Mouse (Mus musculus) thymus, adult 2 months (tissue): ENCODE data around the gene Usp49.

Experiments used
- CTCF ChIP-seq: fragments of 200-500 bp; IDR thresholded peaks from 2 replicates; pipeline ENCODE4 v1.5.1; 2012; ENCODE audit warnings: mild to moderate bottlenecking, control low read depth, low read length, moderate library complexity, borderline replicate concordance; ENCODE audit not compliant: control insufficient read depth, poor library complexity, insufficient read depth; ENCODE audit errors: extremely low read depth
- POLR2A ChIP-seq: fragments of 200-500 bp; IDR thresholded peaks from 2 replicates; pipeline ENCODE4 v1.6.1; 2012; ENCODE audit warnings: mild to moderate bottlenecking, low read length, control low read depth, moderate library complexity; ENCODE audit not compliant: control insufficient read depth, poor library complexity, insufficient read depth; ENCODE audit errors: extremely low read depth

DNA sequence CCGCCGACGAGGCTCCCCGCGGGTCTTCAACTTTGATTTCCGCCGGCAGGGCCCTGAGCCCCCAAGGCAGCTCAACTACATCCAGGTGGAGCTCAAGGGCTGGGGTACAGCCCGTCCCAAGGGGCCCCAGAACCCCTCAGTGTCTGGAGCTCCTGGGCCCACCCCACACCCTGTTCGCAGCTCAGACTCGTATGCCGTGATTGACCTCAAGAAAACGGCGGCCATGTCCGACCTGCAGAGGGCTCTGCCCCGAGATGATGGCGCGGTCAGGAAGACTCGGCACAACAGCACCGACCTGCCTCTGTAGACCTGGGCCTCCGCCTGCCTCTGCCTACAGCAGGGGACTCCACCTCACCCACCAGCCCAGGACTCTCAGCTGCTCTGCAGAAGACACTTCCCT is 73.1 kb downstream of the Usp49 start:
- TF ChIP-seq CTCF (no peak), POLR2A (no peak)
